Mouse (Mus musculus) midbrain, embryonic 14.5 days (tissue): Measurements from ENCODE around the gene Wapl. TPM values are rescaled to one million over a fixed set of nuclear protein-coding genes. Genes with fewer than 3 reads are reported as not detected.

Source experiments
- ATAC-seq: fragments of 200-750 bp; cut with Nextera tagmentation; 2 replicates; pipeline ENCODE4 v1.8.0; 2017; ENCODE audit warnings: moderate number of reproducible peaks, moderate library complexity; ENCODE audit not compliant: low FRiP score, low TSS enrichment
- DNase-seq: peaks from one replicate; pipeline ENCODE4 v3.0.0-alpha.2; 2015
- H3K27ac ChIP-seq: fragments of 300-500 bp; sonication (generic); replicated peaks from 2 replicates; pipeline ENCODE4 v1.5.1; 2014; ENCODE audit warnings: mild to moderate bottlenecking, low read depth, low read length, moderate library complexity
- H3K27me3 ChIP-seq: fragments of 300-500 bp; sonication (generic); 2 replicates; pipeline ENCODE4 v1.6.1; 2014; ENCODE audit warnings: low read length, control low read depth, mixed read lengths; ENCODE audit not compliant: control insufficient read depth, insufficient read depth
- H3K36me3 ChIP-seq: fragments of 300-500 bp; sonication (generic); 2 replicates; pipeline ENCODE4 v1.6.1; 2014; ENCODE audit warnings: low read length, control low read depth; ENCODE audit not compliant: control insufficient read depth, insufficient read depth
- H3K4me1 ChIP-seq: fragments of 300-500 bp; sonication (generic); 2 replicates; pipeline ENCODE4 v1.6.1; 2014; ENCODE audit warnings: mild to moderate bottlenecking, antibody characterized with exemption, low read length, control low read depth; ENCODE audit not compliant: control insufficient read depth, insufficient read depth
- H3K4me2 ChIP-seq: fragments of 300-500 bp; sonication (generic); 2 replicates; pipeline ENCODE4 v1.6.1; 2014; ENCODE audit warnings: mild to moderate bottlenecking, low read length, moderate library complexity
- H3K4me3 ChIP-seq: fragments of 300-500 bp; sonication (generic); replicated peaks from 2 replicates; pipeline ENCODE4 v1.5.1; 2014; ENCODE audit warnings: low read depth, low read length
- H3K9ac ChIP-seq: fragments of 300-500 bp; sonication (generic); replicated peaks from 2 replicates; pipeline ENCODE4 v1.6.1; 2014; ENCODE audit warnings: mild to moderate bottlenecking, low read length, moderate library complexity
- H3K9me3 ChIP-seq: fragments of 300-500 bp; sonication (generic); 2 replicates; pipeline ENCODE4 v1.6.1; 2016; ENCODE audit warnings: low read length, control low read depth, mixed read lengths; ENCODE audit not compliant: control insufficient read depth
- WGBS: fragments of 180-500 bp; shearing (Covaris S2); extraction: QIAGEN DNeasy Blood & Tissue Kit; methylation state at CpG from one replicate; pipeline ENCODE4 v1.1.7; 2014; 5-methylcytosine and 5-hydroxymethylcytosine counted together
- polyA plus RNA-seq: library from polyadenylated mRNA; unstranded; fragments of >200 nt; fragmentation: Nextera tagmentation; extraction: Ambion mirVana; gene quantifications from 2 replicates; pipeline ENCODE4 v1.2.1, GENCODE M21; 2014

Wapl gene
- polyA plus RNA-seq, 1 experiment from 2014 or later = 22.7 TPM

DNA sequence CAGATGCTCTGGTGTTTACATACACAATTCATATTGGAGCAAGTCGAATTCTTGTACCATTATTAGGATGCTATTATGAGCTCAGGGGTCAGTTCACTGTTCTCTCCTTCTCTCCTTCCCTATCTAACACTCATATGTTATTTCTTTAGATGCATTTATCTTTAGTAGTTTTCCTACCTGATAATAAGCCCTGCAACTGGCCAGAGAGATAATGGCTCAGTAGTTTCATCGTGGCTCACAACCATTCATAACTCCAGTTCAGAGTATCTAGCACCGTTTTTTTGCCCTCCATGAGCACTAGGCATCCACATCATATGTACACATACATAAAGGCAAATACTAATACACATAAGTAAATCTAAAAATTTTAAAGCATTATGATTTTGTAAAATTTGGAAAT, 44.4 kb downstream of the Wapl start:
- Histone ChIP-seq H3K4me2 (no peak overlapping the region), H3K36me3 (peaks cover 12% of the 10 kb centered on the region), H3K9me3 (no peaks in the 10 kb centered on the region), H3K9ac (no peak overlapping the region), H3K27ac (no peak overlapping the region), H3K4me3 (no peak overlapping the region), H3K4me1 (no peaks in the 10 kb centered on the region), H3K27me3 (no peaks in the 10 kb centered on the region)
- DNase-seq (no peak), ATAC-seq (no peak)
- WGBS = 96% methylated on average over 3 of the region's 3 CpGs

GRCm38 (mm10) chr14:34727709-34728108, 54.0 kb downstream of the Wapl start:
- no peaks in the 10 kb centered on the region for H3K27me3 ChIP-seq
- no peak overlapping the region for H3K4me2 ChIP-seq
- no peak overlapping the region for H3K27ac ChIP-seq
- WGBS = 93% methylated on average over 2 of the region's 2 CpGs
- H3K9me3 ChIP-seq = no peaks in the 10 kb centered on the region
- no peaks in the 10 kb centered on the region for H3K4me1 ChIP-seq
- H3K36me3 ChIP-seq = peaks cover 29% of the 10 kb centered on the region
- H3K9ac ChIP-seq = no peak overlapping the region
- no peak for ATAC-seq
- H3K4me3 ChIP-seq = no peak overlapping the region
- DNase-seq = no peak

- Histone ChIP-seq H3K4me1 (no peaks in the 10 kb centered on the region), H3K27ac (no peak overlapping the region), H3K4me3 (no peak overlapping the region), H3K27me3 (no peaks in the 10 kb centered on the region), H3K9ac (no peak overlapping the region), H3K4me2 (no peak overlapping the region), H3K9me3 (no peaks in the 10 kb centered on the region), H3K36me3 (peaks cover 33% of the 10 kb centered on the region)
- DNase-seq = no peak
- 96% methylated on average over 5 of the region's 5 CpGs for WGBS
- no peak for ATAC-seq
These were observed 61.7 kb downstream of the Wapl start for GRCm38 (mm10) chr14:34735405-34735804.

- Histone ChIP-seq H3K9me3 (no peaks in the 10 kb centered on the region), H3K27ac (no peak overlapping the region), H3K36me3 (peaks cover 47% of the 10 kb centered on the region), H3K4me2 (no peak overlapping the region), H3K4me1 (no peaks in the 10 kb centered on the region), H3K4me3 (no peak overlapping the region), H3K9ac (no peak overlapping the region), H3K27me3 (no peaks in the 10 kb centered on the region)
- 98% methylated on average over 1 of the region's 1 CpGs for WGBS
- no peak for ATAC-seq
- DNase-seq = no peak
These were observed 71.7 kb downstream of the Wapl start for GRCm38 (mm10) chr14:34745401-34745800.

DNA sequence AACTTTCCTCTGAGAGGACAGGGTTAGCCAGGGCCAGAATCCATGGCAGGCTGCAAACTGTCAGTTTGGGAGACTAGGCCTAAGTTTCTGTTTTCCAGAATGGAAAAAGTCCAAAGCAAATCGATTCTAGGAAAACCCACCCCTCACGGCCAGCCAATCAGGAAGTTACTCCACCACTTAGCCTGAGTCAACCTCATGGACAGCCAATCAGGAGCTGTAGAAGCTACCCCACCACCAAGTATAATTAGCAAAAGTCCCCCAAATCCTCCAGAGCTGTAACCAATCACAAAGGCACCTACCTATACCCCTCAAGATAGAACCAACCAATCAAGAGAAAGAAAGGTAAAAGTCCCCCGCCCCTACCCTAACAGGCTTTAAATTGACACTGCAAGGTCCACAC, 82.0 kb downstream of the Wapl start:
- Histone ChIP-seq H3K4me2 (no peak overlapping the region), H3K9ac (no peak overlapping the region), H3K36me3 (0 out of 2 replicates have a peak, but pooled peaks cover 6% of the 10 kb centered on the region), H3K9me3 (no peaks in the 10 kb centered on the region), H3K27ac (no peak overlapping the region), H3K4me3 (no peak overlapping the region), H3K4me1 (no peaks in the 10 kb centered on the region), H3K27me3 (no peaks in the 10 kb centered on the region)
- 87% methylated on average over 3 of the region's 3 CpGs for WGBS
- ATAC-seq (no peak), DNase-seq (no peak)

- H3K4me2 ChIP-seq = no peak overlapping the region
- H3K9ac ChIP-seq = no peak overlapping the region
- no peak overlapping the region for H3K4me3 ChIP-seq
- ATAC-seq (no peak), DNase-seq (no peak)
- no peak overlapping the region for H3K27ac ChIP-seq
- no peaks in the 10 kb centered on the region for H3K27me3 ChIP-seq
- no peaks in the 10 kb centered on the region for H3K4me1 ChIP-seq
- no peaks in the 10 kb centered on the region for H3K9me3 ChIP-seq
- H3K36me3 ChIP-seq = no peaks in the 10 kb centered on the region
- 80% methylated on average over 2 of the region's 2 CpGs for WGBS
These were observed 86.2 kb downstream of the Wapl start for GRCm38 (mm10) chr14:34759938-34760337.

- no peaks in the 10 kb centered on the region for H3K36me3 ChIP-seq
- H3K9ac ChIP-seq = no peak overlapping the region
- no peak overlapping the region for H3K4me2 ChIP-seq
- no peak for ATAC-seq
- H3K27ac ChIP-seq = no peak overlapping the region
- no peaks in the 10 kb centered on the region for H3K27me3 ChIP-seq
- H3K9me3 ChIP-seq = no peaks in the 10 kb centered on the region
- no peaks in the 10 kb centered on the region for H3K4me1 ChIP-seq
- no peak for DNase-seq
- H3K4me3 ChIP-seq = no peak overlapping the region
- 96% methylated on average over 9 of the region's 9 CpGs for WGBS
These were observed 87.6 kb downstream of the Wapl start for GRCm38 (mm10) chr14:34761082-34761959.

DNA sequence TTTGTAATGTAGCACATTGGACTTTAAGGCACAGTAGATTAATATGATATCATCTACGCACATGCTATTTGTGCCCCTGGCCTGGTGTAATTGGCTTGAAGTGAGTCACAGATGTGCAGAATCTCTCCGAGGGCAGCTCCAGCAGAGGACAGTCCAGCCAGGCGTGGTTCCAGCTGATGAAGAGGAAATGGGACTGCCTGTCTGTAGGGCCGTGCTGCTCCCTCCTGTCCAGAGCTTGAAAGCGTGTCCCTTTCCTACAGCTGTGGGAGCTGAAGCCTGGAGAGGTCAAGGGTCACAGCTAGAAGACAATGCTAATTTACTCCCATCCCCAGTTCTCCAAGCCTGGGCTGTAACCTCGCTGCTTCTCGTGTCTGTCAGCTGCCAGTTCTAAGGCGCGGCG, 89.0 kb downstream of the Wapl start:
- no peak overlapping the region for H3K4me2 ChIP-seq
- H3K27me3 ChIP-seq = no peaks in the 10 kb centered on the region
- no peaks in the 10 kb centered on the region for H3K4me1 ChIP-seq
- no peak overlapping the region for H3K27ac ChIP-seq
- no peaks in the 10 kb centered on the region for H3K36me3 ChIP-seq
- no peak for DNase-seq
- no peak for ATAC-seq
- no peaks in the 10 kb centered on the region for H3K9me3 ChIP-seq
- no peak overlapping the region for H3K9ac ChIP-seq
- WGBS = 42% methylated on average over 10 of the region's 10 CpGs
- H3K4me3 ChIP-seq = no peak overlapping the region
